13 mouse cellular contexts compared by ENCODE assay signal in the genomic region with DNA sequence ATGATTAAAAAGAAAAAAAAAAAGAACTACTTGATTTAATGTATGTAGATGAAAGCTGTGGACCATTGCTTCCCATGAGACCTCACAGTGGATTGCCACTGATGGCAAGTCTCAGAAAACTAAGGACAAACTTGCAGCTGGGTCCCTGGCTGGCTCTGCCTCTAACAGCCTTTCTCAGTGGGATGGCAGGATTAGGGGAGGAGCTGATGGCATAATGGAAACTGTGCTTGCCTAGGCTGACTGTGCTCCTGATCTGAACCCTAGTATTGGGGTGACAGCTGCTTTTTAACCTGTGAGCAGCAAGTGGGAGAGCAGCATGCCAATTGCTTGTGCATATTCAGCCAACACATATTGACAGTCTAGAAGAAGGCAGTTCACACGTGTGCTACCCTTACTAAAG.
A peak's percentile ranks its signal among the peaks of the same experiment; 100 is the strongest.
DNase-seq lines count a peak whose midpoint lies in the region; ATAC-seq lines count a peak whose summit lies in the region.
"Had no signal": no experiment of that assay in that cellular context is flagged by ENCODE, and none has a peak within 500 bp of the region (broad histone marks: within the 10 kb centered on the region; RNA-seq: fewer than 3 reads in every experiment).

No protein-coding gene starts in this region.

- no peaks in the 10 kb centered on the region for H3K36me3 ChIP-seq in hindbrain, embryonic 11.5 days (ENCODE audit: control insufficient read depth, insufficient read depth, low read length)
- H3K36me3 ChIP-seq in midbrain, embryonic 14.5 days (ENCODE audit: control insufficient read depth, insufficient read depth, low read length): no peaks in the 10 kb centered on the region
- H3K36me3 ChIP-seq: heart, embryonic 15.5 days; kidney, embryonic 15.5 days had no signal

- no peak overlapping the region for H3K9ac ChIP-seq in hindbrain, embryonic 11.5 days (ENCODE audit: low read depth, low read length)
- no peak overlapping the region for H3K9ac ChIP-seq in midbrain, embryonic 14.5 days (replicated peaks; ENCODE audit: low read length)
- H3K9ac ChIP-seq: heart, embryonic 15.5 days; kidney, embryonic 15.5 days; liver, embryonic 14.5 days had no signal

- H3K9me3 ChIP-seq in hindbrain, embryonic 11.5 days (ENCODE audit: control insufficient read depth, low read length): no peaks in the 10 kb centered on the region
- no peaks in the 10 kb centered on the region for H3K9me3 ChIP-seq in midbrain, embryonic 14.5 days (ENCODE audit: control insufficient read depth, low read length)
- H3K9me3 ChIP-seq: heart, embryonic 15.5 days; kidney, embryonic 15.5 days had no signal

- H3K27ac ChIP-seq in hindbrain, embryonic 11.5 days (ENCODE audit: low read depth, low read length): no peak overlapping the region
- no peak overlapping the region for H3K27ac ChIP-seq in midbrain, embryonic 14.5 days (replicated peaks; ENCODE audit: low read depth, low read length)
- H3K27ac ChIP-seq: heart, embryonic 15.5 days; kidney, embryonic 15.5 days; liver, embryonic 14.5 days; stomach, postnatal 0 days had no signal

- H3K4me1 ChIP-seq in hindbrain, embryonic 11.5 days (replicated peaks; ENCODE audit: control insufficient read depth, insufficient read depth, low read length): no peaks in the 10 kb centered on the region
- no peaks in the 10 kb centered on the region for H3K4me1 ChIP-seq in midbrain, embryonic 14.5 days (ENCODE audit: control insufficient read depth, insufficient read depth, low read length)
- H3K4me1 ChIP-seq: heart, embryonic 15.5 days; kidney, embryonic 15.5 days had no signal

- 40% methylated on average over 1 of the region's 1 CpGs for WGBS in hindbrain, embryonic 11.5 days
- WGBS in midbrain, embryonic 14.5 days: 15% methylated on average over 1 of the region's 1 CpGs

- H3K27me3 ChIP-seq in hindbrain, embryonic 11.5 days (ENCODE audit: control insufficient read depth, insufficient read depth, low read length): no peaks in the 10 kb centered on the region
- no peaks in the 10 kb centered on the region for H3K27me3 ChIP-seq in midbrain, embryonic 14.5 days (ENCODE audit: control insufficient read depth, insufficient read depth, low read length)
- H3K27me3 ChIP-seq: heart, embryonic 15.5 days; kidney, embryonic 15.5 days had no signal

- ATAC-seq in hindbrain, embryonic 11.5 days (ENCODE audit: low FRiP score): peak; percentile 78
- ATAC-seq in midbrain, embryonic 14.5 days (ENCODE audit: low FRiP score, low TSS enrichment): peak; percentile 50; the same call in 1 of the 2 replicates

- H3K4me3 ChIP-seq in hindbrain, embryonic 11.5 days (ENCODE audit: low read depth, low read length): no peak overlapping the region
- H3K4me3 ChIP-seq in midbrain, embryonic 14.5 days (replicated peaks; ENCODE audit: low read depth, low read length): no peak overlapping the region
- H3K4me3 ChIP-seq: heart, embryonic 15.5 days; kidney, embryonic 15.5 days had no signal

- peak; percentile 55 for DNase-seq in heart, adult 11 months
- no peak for DNase-seq in heart, postnatal 4 days
- peak; percentile 9 for DNase-seq in NIH3T3 (ENCODE audit: low read depth)
- DNase-seq in hindbrain, embryonic 11.5 days (ENCODE audit: low spot score): peak; percentile 2
- DNase-seq in midbrain, embryonic 14.5 days: peak; percentile 25
- DNase-seq in frontal cortex, postnatal 10 days (ENCODE audit: low spot score in 2 of 2): no peak
- DNase-seq in adrenal gland, adult 8-10 months: no peak
- DNase-seq: gastrocnemius, postnatal 36 days; thymus, postnatal 14 days had no signal

- H3K4me2 ChIP-seq in hindbrain, embryonic 11.5 days (replicated peaks; ENCODE audit: low read depth, low read length): no peak overlapping the region
- no peak overlapping the region for H3K4me2 ChIP-seq in midbrain, embryonic 14.5 days (ENCODE audit: low read length)
- H3K4me2 ChIP-seq: heart, embryonic 15.5 days; kidney, embryonic 15.5 days had no signal

Comparison
In these comparisons a context has a peak if more than half of its experiments do, and no peak if none do; other contexts are left out.
1. DNase-seq: peak in heart, adult 11 months (single experiment), NIH3T3 (single experiment), hindbrain, embryonic 11.5 days (single experiment) and midbrain, embryonic 14.5 days (single experiment); none in heart, postnatal 4 days (single experiment), frontal cortex, postnatal 10 days (0 of 2) and adrenal gland, adult 8-10 months (single experiment).